Mouse (Mus musculus): ENCODE measurements around the gene Nell2. TPM values are rescaled to one million over a fixed set of nuclear protein-coding genes. Genes with fewer than 3 reads are reported as not detected.

Gene Nell2
- polyA plus RNA-seq, 1 experiment: not detected

GRCm38 (mm10) chr15:95428003-95428663 is 100.2 kb downstream of the Nell2 start:
- no peaks in the 10 kb centered on the region for H3K4me1 ChIP-seq (ENCODE audit: control insufficient read depth, insufficient read depth, insufficient read length, low read length)
- no peak overlapping the region for H3K27ac ChIP-seq (replicated peaks; ENCODE audit: low read depth, low read length)
- H3K4me3 ChIP-seq (ENCODE audit: insufficient read depth, low read depth, low read length): no peak overlapping the region

- H3K4me1 ChIP-seq (ENCODE audit: control insufficient read depth, insufficient read depth, insufficient read length, low read length): no peaks in the 10 kb centered on the region
- no peak overlapping the region for H3K27ac ChIP-seq (replicated peaks; ENCODE audit: low read depth, low read length)
- H3K4me3 ChIP-seq (ENCODE audit: insufficient read depth, low read depth, low read length): no peak overlapping the region
These were observed 103.3 kb downstream of the Nell2 start for GRCm38 (mm10) chr15:95425085-95425484.

- Histone ChIP-seq H3K4me3 (ENCODE audit: insufficient read depth, low read depth, low read length) (no peak overlapping the region), H3K27ac (replicated peaks; ENCODE audit: low read depth, low read length) (no peak overlapping the region), H3K4me1 (ENCODE audit: control insufficient read depth, insufficient read depth, insufficient read length, low read length) (no peaks in the 10 kb centered on the region)
These were observed 106.0 kb downstream of the Nell2 start for GRCm38 (mm10) chr15:95422226-95422950.

GRCm38 (mm10) chr15:95418641-95419040 is 109.7 kb downstream of the Nell2 start:
- Histone ChIP-seq H3K4me1 (ENCODE audit: control insufficient read depth, insufficient read depth, insufficient read length, low read length) (no peaks in the 10 kb centered on the region), H3K4me3 (ENCODE audit: insufficient read depth, low read depth, low read length) (no peak overlapping the region), H3K27ac (replicated peaks; ENCODE audit: low read depth, low read length) (no peak overlapping the region)

- H3K4me3 ChIP-seq (ENCODE audit: insufficient read depth, low read depth, low read length): no peak overlapping the region
- H3K4me1 ChIP-seq (ENCODE audit: control insufficient read depth, insufficient read depth, insufficient read length, low read length): no peaks in the 10 kb centered on the region
- H3K27ac ChIP-seq (replicated peaks; ENCODE audit: low read depth, low read length): no peak overlapping the region
These were observed 116.2 kb downstream of the Nell2 start for GRCm38 (mm10) chr15:95411949-95412741.

- Histone ChIP-seq H3K27ac (replicated peaks; ENCODE audit: low read depth, low read length) (no peak overlapping the region), H3K4me3 (ENCODE audit: insufficient read depth, low read depth, low read length) (no peak overlapping the region), H3K4me1 (ENCODE audit: control insufficient read depth, insufficient read depth, insufficient read length, low read length) (no peaks in the 10 kb centered on the region)
These were observed 118.0 kb downstream of the Nell2 start for GRCm38 (mm10) chr15:95410213-95410843.

GRCm38 (mm10) chr15:95390347-95390746 is 138.0 kb downstream of the Nell2 start:
- Histone ChIP-seq H3K4me3 (ENCODE audit: insufficient read depth, low read depth, low read length) (no peak overlapping the region), H3K27ac (replicated peaks; ENCODE audit: low read depth, low read length) (no peak overlapping the region), H3K4me1 (ENCODE audit: control insufficient read depth, insufficient read depth, insufficient read length, low read length) (no peaks in the 10 kb centered on the region)

GRCm38 (mm10) chr15:95388950-95389349 is 139.4 kb downstream of the Nell2 start:
- no peaks in the 10 kb centered on the region for H3K4me1 ChIP-seq (ENCODE audit: control insufficient read depth, insufficient read depth, insufficient read length, low read length)
- H3K4me3 ChIP-seq (ENCODE audit: insufficient read depth, low read depth, low read length): no peak overlapping the region
- no peak overlapping the region for H3K27ac ChIP-seq (replicated peaks; ENCODE audit: low read depth, low read length)

- Histone ChIP-seq H3K4me3 (ENCODE audit: insufficient read depth, low read depth, low read length) (no peak overlapping the region), H3K27ac (replicated peaks; ENCODE audit: low read depth, low read length) (no peak overlapping the region), H3K4me1 (ENCODE audit: control insufficient read depth, insufficient read depth, insufficient read length, low read length) (no peaks in the 10 kb centered on the region)
These were observed 147.5 kb downstream of the Nell2 start for GRCm38 (mm10) chr15:95380859-95381258.

- Histone ChIP-seq H3K4me1 (ENCODE audit: control insufficient read depth, insufficient read depth, insufficient read length, low read length) (no peaks in the 10 kb centered on the region), H3K27ac (replicated peaks; ENCODE audit: low read depth, low read length) (no peak overlapping the region), H3K4me3 (ENCODE audit: insufficient read depth, low read depth, low read length) (no peak overlapping the region)
These were observed 157.5 kb downstream of the Nell2 start for GRCm38 (mm10) chr15:95370720-95371395.

- no peaks in the 10 kb centered on the region for H3K4me1 ChIP-seq (ENCODE audit: control insufficient read depth, insufficient read depth, insufficient read length, low read length)
- no peak overlapping the region for H3K4me3 ChIP-seq (ENCODE audit: insufficient read depth, low read depth, low read length)
- H3K27ac ChIP-seq (replicated peaks; ENCODE audit: low read depth, low read length): no peak overlapping the region
These were observed 160.2 kb downstream of the Nell2 start for GRCm38 (mm10) chr15:95368185-95368584.

- Histone ChIP-seq H3K4me1 (ENCODE audit: control insufficient read depth, insufficient read depth, insufficient read length, low read length) (no peaks in the 10 kb centered on the region), H3K4me3 (ENCODE audit: insufficient read depth, low read depth, low read length) (no peak overlapping the region), H3K27ac (replicated peaks; ENCODE audit: low read depth, low read length) (no peak overlapping the region)
These were observed 161.9 kb downstream of the Nell2 start for GRCm38 (mm10) chr15:95366506-95366905.

- H3K27ac ChIP-seq (replicated peaks; ENCODE audit: low read depth, low read length): no peak overlapping the region
- H3K4me1 ChIP-seq (ENCODE audit: control insufficient read depth, insufficient read depth, insufficient read length, low read length): no peaks in the 10 kb centered on the region
- H3K4me3 ChIP-seq (ENCODE audit: insufficient read depth, low read depth, low read length): no peak overlapping the region
These were observed 173.6 kb downstream of the Nell2 start for GRCm38 (mm10) chr15:95354806-95355205.

- H3K4me3 ChIP-seq (ENCODE audit: insufficient read depth, low read depth, low read length): no peak overlapping the region
- no peaks in the 10 kb centered on the region for H3K4me1 ChIP-seq (ENCODE audit: control insufficient read depth, insufficient read depth, insufficient read length, low read length)
- no peak overlapping the region for H3K27ac ChIP-seq (replicated peaks; ENCODE audit: low read depth, low read length)
These were observed 193.7 kb downstream of the Nell2 start for GRCm38 (mm10) chr15:95334323-95335296.
